Mouse (Mus musculus) CD4-positive helper T cell, adult 2 months (primary cell): ENCODE measurements around the gene Eef1akmt3.

ENCODE experiments used
- DNase-seq: peaks from one replicate; pipeline ENCODE4 v3.0.0-alpha.2; 2012; ENCODE audit warnings: low read depth, missing footprints, low spot score

Gene Eef1akmt3

DNA sequence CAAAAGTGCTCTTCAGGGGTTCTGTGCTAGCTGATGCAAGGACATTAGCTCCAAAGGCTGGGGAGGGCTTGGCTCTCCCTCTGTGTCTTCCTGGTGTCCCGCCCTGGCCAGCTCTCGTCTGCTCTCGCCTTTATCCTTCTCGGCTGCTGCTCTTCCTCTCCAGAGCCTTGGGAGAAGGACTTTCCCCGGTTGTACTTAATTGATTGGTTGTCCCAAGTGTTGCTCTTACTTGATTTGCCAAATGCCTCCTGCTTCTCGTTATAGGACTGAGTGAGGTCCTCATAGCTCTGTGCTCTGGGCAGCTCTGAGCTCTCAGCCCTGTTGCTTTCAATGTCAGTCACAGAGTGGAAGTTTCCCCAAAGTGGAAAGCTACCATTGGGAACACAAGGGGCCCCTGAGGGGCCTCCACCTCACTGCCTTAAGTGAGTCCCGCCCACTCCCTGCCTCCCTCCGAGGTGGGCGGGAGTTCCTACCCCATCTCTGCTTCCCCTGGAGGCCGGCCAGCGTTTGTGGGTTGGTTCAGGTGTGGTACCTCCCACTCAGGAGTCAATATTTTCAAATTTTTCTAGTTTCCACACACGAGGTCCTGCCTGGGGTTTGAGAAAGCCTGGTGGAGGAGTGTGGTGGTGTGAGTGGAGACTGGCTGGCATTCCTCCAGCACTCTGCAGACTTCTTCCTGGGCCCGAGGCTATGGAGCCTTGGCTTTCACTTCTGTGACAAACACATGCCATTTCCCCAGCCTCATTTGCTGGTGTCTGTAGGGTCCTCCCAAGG lies 43.8 kb downstream of the Eef1akmt3 start:
- no peak for DNase-seq

DNA sequence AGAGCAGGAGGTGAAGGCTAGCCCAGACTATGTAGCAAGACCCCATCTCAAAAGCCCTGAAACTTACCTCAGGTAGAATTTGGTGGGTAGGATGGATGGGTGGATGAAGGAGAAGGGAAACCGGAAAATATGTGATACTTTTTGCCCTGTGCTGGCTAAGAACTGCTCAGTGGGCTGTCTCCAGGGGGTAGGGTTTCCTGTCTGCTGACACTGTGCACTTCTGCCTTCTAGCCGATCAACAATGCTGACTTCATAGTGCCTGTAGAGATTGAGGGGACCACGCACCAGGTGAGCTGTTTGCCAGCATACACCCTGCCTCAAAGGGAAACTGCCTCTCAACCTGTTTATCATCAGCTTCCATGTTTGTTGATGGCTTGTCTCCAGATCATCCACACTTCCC lies 47.7 kb downstream of the Eef1akmt3 start:
- DNase-seq, result no peak

DNA sequence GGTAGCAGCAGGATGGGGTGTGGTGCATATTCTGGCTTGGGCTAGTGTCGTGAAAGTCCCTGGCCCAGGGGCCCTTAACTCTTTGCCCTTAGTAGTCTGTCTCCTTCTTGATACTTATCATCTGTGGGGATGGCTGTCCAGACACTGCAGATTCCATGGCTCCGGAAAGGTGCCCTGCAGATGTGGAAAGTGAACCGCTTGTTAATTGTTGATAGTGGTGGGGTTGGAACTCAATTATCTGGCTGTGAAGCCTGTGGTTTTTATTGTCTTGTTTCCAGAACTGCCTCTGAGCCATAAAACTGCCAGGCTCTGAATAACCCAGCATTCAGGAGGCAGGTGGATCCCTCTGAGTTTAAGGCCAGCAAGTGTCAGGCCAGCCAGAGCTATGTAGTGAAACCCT lies 49.6 kb downstream of the Eef1akmt3 start:
- DNase-seq, result no peak

DNA sequence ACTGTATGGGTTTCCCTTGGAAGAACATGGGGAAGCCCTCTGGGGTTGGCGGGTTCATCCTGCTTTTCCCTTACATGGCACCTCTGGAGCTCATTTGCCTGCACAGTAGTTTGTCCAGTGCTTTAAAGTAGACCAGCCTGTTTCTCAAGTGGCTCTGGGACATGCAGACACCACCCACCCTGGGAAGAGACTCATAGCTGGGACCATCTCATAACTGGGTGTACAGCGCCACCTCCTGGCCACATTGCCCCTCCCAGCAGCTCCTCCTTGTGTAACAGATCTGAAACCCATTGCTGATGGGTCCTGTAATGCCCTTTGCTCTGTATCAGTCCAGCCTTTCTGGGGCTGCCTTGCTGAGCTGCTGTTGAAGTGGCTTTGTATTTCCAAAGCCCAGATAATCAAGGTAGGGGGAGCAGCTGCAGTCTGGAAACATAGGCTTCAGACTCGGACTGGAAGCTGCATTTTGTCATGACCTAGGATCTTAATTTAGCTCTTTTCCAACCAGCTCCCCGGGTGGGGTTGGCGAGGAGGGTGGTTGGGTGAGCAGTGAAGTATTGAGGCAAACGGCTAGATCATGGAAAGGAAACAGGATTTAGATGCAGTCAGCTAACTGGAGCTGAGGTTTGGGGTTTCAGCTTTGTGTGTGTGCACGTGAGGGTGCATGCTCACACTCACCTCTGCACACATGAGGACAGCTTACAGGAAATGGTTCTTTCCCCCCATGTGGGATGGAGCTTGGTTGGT lies 50.8 kb downstream of the Eef1akmt3 start:
- peak; percentile 78 for DNase-seq

DNA sequence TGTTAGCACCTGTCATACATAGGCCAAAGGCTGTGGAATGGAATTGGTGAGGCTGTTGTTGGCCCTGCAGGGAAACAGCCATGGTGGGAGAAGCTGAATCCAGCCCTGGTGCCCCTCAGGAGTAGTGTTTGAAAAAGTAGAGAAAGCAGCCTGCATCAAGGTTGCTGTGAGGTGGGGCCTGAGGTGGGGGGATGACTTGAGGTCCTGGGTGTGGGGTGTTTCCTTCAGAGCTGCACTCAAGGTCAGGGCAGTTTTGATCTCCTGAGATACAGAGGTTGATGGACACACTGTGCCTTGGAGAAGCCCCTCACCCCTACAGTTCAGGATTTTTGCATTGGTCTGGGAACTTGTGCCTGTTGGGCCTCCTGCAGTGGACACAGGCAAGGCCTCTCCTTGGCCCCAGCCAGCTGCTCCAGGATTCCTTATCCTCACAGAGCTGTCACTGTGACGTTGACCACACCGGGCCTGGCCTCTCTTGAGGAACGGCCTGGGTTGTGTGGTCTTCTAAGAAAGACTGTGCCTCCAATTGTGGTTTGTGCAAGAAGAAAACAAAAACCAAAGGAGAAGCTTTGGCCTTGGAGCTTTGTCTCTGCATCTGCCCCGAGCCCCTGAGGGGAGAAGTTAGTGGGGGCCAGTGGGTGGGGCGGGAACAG lies 52.7 kb downstream of the Eef1akmt3 start:
- no peak for DNase-seq

DNA sequence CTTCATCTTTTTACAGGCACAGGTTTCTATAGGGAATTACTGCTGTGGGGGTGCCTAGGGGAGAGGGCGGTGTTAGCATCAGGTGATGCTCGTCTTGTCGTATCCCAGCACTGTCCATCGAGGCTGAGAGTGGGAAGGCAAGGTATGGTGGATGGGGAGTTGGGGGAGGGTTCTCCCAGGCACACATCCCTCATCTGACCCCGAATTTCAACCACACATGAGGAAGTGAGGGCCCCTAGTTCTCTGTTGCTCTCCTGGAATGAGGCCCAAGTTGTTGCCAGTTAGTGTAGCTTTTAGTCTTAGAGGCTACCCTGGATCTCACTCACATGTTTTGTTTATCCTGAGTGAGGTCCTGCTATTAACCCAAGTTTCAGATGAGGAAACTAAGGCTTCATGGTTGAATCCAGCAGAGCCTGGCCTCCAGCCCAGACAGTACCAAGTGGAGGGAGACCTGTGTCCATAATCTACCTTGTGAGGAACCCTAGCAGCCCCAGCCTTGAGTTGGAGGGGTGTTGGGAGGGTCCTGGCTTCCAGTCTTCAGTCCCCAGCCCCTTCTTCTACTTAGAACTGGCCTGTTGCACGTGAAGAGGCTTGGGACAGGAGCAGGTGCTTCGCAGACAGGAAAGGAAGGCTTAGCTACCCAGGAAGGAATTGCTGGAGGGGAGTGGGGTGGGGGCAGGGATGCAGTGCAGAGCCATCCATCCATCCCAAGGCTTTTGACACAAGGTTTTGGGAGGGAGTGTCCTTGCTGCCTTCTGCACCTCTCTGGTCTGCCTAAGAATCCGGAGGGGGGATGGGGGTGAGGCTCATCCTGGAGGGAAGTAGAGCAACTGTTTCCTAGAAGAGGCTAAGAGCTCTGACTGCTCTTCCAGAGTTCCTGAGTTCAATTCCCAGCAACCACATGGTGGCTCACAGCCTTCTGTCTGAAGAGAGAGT lies 53.9 kb downstream of the Eef1akmt3 start:
- no peak for DNase-seq

DNA sequence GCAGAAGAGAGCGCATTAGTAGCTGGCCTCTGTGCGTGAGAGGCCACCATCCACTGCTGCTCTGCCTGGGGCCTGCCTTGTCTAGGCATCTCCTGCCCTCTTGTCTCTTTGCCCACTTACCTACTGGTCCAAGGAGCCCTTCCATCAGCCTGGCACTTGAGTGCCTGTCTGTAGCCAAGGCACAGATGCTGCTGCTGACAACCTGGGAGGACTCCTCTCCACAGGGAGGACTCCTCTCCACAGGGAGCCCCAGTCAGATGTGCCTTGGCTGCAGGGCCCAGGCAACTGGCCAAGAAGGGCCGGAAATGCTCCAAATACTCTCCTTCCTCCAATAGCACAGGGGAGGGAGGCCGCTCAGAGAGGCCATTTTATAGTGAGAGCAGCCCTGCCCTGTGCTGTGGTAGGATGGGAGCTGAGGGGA lies 54.8 kb downstream of the Eef1akmt3 start:
- DNase-seq, result no peak

DNA sequence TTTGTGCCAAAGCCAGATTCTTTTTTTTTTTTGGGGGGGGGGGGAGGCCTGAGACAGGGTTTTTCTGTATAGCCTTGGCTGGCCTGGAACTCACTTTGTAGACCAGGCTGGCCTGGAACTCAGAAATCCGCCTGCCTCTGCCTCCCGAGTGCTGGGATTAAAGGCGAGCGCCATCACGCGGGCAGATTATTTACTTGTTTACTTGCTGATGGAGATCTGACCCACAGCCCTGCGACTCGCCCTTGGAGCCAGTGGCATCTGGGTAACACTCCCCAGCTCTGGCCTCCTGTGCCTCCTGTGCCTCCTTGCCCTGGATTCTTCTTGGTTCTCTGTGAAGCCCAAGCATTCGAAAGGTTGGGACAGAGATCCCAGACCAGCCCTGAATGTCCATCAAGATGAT lies 55.7 kb downstream of the Eef1akmt3 start:
- no peak for DNase-seq

DNA sequence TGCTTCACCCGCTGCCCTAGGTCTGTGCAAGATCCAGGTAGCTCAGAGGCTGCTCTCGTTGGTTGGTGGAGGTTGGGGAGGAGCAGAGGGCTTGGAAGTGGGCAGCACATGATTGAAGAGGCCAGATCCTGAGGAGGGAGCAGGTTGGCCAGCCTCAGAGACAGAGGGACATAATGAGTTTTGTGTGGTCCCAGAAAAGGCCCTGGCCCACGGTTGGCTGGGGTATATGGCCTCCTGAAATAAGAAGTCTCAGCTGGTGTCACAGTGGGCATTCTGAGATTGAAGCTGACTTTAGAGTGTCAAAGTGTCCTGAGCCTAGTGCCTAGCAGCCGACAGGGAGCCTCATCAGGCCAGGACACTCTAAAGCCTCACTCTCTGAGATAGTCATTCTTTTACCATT lies 56.2 kb downstream of the Eef1akmt3 start:
- DNase-seq, result no peak

DNA sequence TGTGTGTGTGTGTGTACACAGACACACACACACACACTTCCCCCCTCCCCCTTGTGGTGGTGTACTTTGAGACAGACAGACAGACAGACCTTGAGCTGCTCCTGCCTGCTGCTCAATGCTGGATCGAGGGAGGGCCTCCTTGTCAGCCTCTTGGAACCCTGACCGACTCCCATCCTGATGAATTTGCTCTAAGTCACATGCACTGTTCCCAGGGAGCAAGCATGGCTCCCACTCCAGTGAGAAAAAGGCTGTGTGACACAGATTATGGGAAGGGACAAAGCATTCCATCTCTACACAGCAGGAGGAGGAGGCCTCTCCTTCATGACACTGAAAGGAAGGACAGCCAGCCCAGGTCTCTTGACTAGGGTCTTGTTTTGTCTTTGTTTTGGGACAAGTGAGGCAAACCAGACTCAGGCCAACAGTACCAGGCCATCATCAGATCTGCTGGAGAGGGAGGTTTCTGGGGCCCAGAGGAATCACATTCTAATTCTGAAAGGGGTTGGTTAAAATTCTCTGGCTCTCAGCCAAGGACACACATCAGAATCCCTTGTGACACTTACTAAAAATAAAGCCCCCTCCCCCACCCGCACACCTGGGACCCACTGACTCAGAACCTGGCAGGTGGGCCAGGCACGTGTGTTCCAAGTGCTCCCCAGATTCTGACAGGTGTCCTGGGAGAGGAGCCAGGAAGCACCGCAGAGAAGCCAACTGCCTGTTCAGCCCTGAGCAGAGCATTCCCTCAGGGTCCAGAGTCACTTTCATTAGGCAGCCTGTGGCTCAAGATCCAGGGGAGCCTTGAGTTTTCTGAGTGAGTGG lies 56.9 kb downstream of the Eef1akmt3 start:
- no peak for DNase-seq

DNA sequence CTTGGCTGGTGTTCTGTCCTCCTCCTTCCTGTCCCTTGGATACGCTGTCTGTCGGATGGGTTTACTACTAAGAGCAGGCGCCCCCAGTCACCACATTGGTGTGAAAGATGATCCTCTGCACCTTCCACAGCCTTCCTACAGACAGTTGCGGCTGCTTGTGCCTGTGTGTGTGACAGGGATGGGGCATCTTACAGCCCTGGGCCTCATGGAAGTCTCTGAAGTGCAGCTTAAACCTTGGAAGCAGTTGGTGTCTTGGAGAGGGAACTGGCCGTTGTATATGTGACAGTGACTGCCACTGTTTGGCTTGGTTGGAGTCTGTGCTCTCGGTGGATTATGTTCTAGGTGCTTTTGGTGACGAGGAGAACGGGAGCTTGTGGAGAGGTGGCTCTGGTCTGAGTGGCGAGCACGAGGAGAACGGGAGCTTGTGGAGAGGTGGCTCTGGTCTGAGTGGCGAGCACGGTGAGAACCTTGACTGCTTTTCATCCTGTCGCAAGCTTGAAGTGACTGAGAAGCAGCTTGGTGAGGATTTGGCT lies 58.1 kb downstream of the Eef1akmt3 start:
- DNase-seq, result no peak

DNA sequence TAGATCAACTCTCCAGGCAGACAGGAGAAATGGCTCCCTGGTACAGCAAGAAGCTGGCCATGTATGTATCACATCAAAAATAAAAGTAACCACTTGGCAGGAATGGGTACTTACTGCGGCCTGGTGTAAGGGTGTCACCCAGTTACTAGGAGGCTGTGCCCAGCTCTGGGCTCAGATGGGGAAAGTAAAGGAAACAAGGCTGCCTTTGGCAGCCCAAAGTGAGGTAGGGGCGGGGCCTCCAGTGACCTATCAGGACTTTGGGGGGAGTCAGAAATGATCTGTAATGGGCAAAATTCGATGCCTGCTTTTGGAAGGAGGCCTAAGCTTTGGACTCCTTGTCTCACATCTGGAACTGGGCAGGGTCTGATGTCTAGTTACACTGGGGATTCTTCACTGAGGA lies 59.6 kb downstream of the Eef1akmt3 start:
- DNase-seq, result no peak
